Mouse (Mus musculus) embryo, embryonic 10.5 days (tissue): ENCODE measurements around the gene Speer1.
"Not testable (repeated sequence)": the region's sequence is repeated elsewhere in the genome, so short reads cannot be mapped to it uniquely, and the experiment has no call there.

Experiments used
- DNase-seq: peaks from one replicate; pipeline ENCODE4 v3.0.0-alpha.2; 2015; ENCODE audit warnings: low spot score

Speer1 gene

GRCm38 (mm10) chr5:11341216-11341615 is at the start of gene Speer1:
Speer1 (plus strand) TSS chr5:11341516.
- not testable (repeated sequence) for DNase-seq
